Mouse (Mus musculus) neural tube, embryonic 14.5 days (tissue): Measurements from ENCODE around the gene Sowaha. TPM values are rescaled to one million over a fixed set of nuclear protein-coding genes. Genes with fewer than 3 reads are reported as not detected.

Experiments used
- ATAC-seq: fragments of 200-750 bp; cut with Nextera tagmentation; 2 replicates; pipeline ENCODE4 v1.8.0; 2017; ENCODE audit warnings: low read depth, mild to moderate bottlenecking, moderate TSS enrichment, moderate library complexity
- H3K27ac ChIP-seq: fragments of 300-500 bp; sonication (generic); 2 replicates; pipeline ENCODE4 v1.5.1; 2014; ENCODE audit warnings: low read depth, mild to moderate bottlenecking, control low read depth, low read length, moderate library complexity, mixed read lengths
- H3K27me3 ChIP-seq: fragments of 300-500 bp; sonication (generic); 2 replicates; pipeline ENCODE4 v1.6.1; 2014; ENCODE audit warnings: low read length; ENCODE audit not compliant: control insufficient read depth, insufficient read depth
- H3K36me3 ChIP-seq: fragments of 300-500 bp; sonication (generic); 2 replicates; pipeline ENCODE4 v1.6.1; 2014; ENCODE audit warnings: low read length, mixed read lengths; ENCODE audit not compliant: control insufficient read depth, insufficient read depth
- H3K4me1 ChIP-seq: fragments of 300-500 bp; sonication (generic); 2 replicates; pipeline ENCODE4 v1.6.1; 2014; ENCODE audit warnings: low read length; ENCODE audit not compliant: control insufficient read depth, insufficient read depth
- H3K4me2 ChIP-seq: fragments of 300-500 bp; sonication (generic); 2 replicates; pipeline ENCODE4 v1.6.1; 2014; ENCODE audit warnings: mild to moderate bottlenecking, low read depth, low read length, control low read depth
- H3K4me3 ChIP-seq: fragments of 300-500 bp; sonication (generic); 2 replicates; pipeline ENCODE4 v1.5.1; 2014; ENCODE audit warnings: low read depth, low read length, control low read depth, mixed read lengths
- H3K9ac ChIP-seq: fragments of 300-500 bp; sonication (generic); replicated peaks from 2 replicates; pipeline ENCODE4 v1.6.1; 2014; ENCODE audit warnings: low read depth, mild to moderate bottlenecking, control low read depth, low read length, mixed read lengths
- H3K9me3 ChIP-seq: fragments of 300-500 bp; sonication (generic); 2 replicates; pipeline ENCODE4 v1.6.1; 2016; ENCODE audit warnings: low read length; ENCODE audit not compliant: control insufficient read depth
- WGBS: fragments of 180-500 bp; shearing (Covaris S2); extraction: QIAGEN DNeasy Blood & Tissue Kit; methylation state at CpG from one replicate; pipeline ENCODE4 v1.1.7; 2014; 5-methylcytosine and 5-hydroxymethylcytosine counted together
- polyA plus RNA-seq: library from polyadenylated mRNA; unstranded; fragments of >200 nt; fragmentation: Nextera tagmentation; extraction: Ambion mirVana; gene quantifications from 2 replicates; pipeline ENCODE4 v1.2.1, GENCODE M21; 2014

Sowaha gene
- polyA plus RNA-seq, 1 experiment from 2014 or later, result 1.1 TPM

DNA sequence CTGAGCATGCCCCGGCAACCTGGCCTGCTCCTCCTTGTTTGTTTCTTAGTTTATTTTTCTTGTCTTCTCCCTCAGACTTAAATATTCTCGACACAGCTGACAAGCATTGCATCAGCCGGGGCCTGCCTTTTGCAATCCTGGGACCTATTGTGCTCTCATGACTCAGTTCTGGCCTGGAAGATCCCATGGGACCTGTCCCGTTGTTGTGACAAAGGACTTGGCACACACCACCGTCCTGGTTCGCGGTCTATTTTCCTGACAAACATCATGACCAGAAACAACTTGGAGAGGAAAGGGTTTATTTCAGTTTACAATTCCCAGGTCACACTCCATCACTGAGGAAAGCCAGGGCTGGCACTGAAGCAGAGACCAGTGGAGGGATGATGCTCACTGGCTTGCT lies 28.1 kb upstream of the Sowaha start:
- WGBS, result 42% methylated on average over 7 of the region's 7 CpGs
- no peak for ATAC-seq
- H3K9me3 ChIP-seq, result no peaks in the 10 kb centered on the region

DNA sequence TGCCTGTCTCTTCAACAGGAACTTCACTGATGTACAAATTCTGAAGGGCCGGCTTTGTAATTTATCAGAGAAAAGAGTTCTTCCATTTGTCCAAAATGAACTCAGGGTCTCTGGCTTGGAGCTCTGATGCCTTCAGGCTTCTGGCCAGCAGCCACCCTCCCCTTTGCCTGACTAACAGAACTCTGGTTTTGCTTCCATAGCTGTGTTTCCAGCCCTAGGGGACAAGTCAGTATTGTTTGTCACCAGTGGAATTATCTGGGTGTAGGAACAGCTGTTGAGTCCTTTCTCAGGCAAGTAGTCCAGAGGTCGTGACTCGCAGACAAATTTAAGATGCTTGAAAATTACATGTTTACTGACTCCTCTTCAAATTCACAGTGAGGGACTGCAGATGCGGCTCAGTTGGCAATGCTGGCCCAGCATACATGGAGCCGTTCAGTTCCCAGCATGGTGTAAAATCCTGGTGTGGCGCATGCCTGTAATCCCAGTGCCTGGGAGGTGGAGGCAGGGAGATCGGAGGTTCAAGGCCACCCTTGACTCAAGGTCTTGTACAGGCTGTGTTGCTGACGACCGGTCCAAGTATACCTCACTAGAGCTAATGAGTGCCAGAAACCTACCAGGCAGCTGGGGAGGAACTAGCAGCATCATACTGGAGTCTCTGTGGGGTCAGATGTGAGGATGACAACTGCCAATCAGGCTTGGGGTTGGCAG lies 27.2 kb upstream of the Sowaha start:
- ATAC-seq, result no peak
- no peak overlapping the region for H3K27ac ChIP-seq
- WGBS, result 85% methylated on average over 9 of the region's 9 CpGs
- H3K4me2 ChIP-seq, result no peak overlapping the region
- no peak overlapping the region for H3K4me3 ChIP-seq
- no peaks in the 10 kb centered on the region for H3K9me3 ChIP-seq
- H3K4me1 ChIP-seq, result no peaks in the 10 kb centered on the region
- H3K9ac ChIP-seq, result no peak overlapping the region
- H3K27me3 ChIP-seq, result no peaks in the 10 kb centered on the region
- H3K36me3 ChIP-seq, result no peaks in the 10 kb centered on the region

More for the DNA sequence above, 28.1 kb upstream of the Sowaha start:
- H3K4me2 ChIP-seq, result no peak overlapping the region
- H3K27me3 ChIP-seq, result no peaks in the 10 kb centered on the region
- H3K27ac ChIP-seq, result no peak overlapping the region
- no peaks in the 10 kb centered on the region for H3K36me3 ChIP-seq
- H3K9ac ChIP-seq, result no peak overlapping the region
- H3K4me3 ChIP-seq, result no peak overlapping the region
- H3K4me1 ChIP-seq, result no peaks in the 10 kb centered on the region

DNA sequence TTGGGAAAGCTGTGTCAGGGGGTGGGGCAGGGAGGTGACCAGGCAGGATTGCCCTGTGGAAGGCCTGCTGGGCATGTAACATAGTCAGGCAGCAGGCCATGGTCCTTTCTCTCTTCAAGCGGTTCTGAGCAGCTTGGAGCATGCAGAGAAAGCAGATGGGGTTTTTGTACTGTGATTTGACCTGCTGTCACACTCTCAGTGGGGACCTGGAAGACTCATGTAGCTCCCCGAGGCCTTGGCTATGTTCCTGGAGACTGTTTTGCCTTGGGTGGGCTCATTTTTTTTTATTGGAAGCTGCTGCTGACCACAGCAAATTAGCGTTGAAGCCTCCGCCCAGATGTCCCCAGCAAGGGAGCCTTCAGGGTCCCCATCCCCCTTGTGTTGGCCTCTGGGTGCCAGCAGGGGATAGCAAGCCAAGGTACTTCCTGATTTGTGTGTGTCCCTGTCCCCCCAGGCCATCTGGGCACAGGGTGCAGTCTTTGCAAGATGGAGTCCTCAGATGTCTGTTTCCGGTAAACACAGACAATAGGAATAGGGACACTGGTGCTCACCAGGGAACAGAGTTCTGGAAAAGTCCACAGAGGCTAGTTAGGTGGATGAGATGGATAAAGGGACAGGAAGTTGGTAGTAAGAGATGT lies 25.1 kb upstream of the Sowaha start:
- no peak overlapping the region for H3K4me2 ChIP-seq
- H3K4me3 ChIP-seq, result no peak overlapping the region
- H3K27me3 ChIP-seq, result no peaks in the 10 kb centered on the region
- H3K36me3 ChIP-seq, result no peaks in the 10 kb centered on the region
- H3K9me3 ChIP-seq, result no peaks in the 10 kb centered on the region
- 40% methylated on average over 5 of the region's 5 CpGs for WGBS
- ATAC-seq, result no peak
- H3K9ac ChIP-seq, result no peak overlapping the region
- H3K4me1 ChIP-seq, result no peaks in the 10 kb centered on the region
- no peak overlapping the region for H3K27ac ChIP-seq

DNA sequence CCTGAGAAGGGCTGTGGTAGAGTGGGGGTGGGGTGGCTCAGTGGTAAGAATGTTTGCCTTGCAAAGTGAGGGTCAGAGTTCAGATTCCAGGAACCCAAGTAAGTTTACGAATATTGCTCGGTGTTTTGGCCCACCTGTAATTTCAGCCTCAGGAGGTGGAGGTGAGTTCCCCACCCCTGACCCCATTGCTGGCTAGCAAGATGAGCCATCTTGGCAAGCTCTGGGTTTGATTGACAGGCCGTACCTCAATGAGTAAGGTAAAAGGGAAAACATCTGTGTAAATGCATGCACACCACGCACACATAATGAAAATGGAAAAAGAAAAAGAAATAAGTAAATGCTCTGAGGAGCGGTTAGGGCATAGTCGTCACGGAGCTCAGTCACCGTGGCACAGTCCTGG lies 24.3 kb upstream of the Sowaha start:
- Histone ChIP-seq H3K4me2 (no peak overlapping the region), H3K27ac (no peak overlapping the region), H3K4me3 (no peak overlapping the region), H3K9ac (no peak overlapping the region), H3K9me3 (no peaks in the 10 kb centered on the region), H3K4me1 (no peaks in the 10 kb centered on the region), H3K27me3 (no peaks in the 10 kb centered on the region), H3K36me3 (no peaks in the 10 kb centered on the region)
- WGBS, result 94% methylated on average over 8 of the region's 8 CpGs
- ATAC-seq, result no peak

DNA sequence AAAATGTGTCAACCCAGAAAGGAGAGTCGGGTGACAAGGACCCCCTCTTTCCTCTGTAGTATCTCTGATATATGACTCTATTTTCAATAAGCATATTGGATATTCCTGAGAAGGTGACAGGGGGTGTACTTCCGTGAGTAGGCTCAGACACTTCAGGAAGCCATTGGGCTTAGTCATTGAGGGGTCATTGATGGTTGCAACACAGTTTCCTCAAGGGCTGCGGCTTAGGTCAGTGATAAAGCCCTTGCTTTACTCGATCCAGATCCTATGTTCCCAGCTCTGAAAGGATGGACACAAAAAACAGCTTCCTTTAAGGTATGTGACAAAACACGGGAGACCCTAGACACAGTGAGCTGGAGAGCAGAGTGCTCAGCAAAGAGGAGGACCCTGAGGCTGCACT lies 23.7 kb upstream of the Sowaha start:
- ATAC-seq, result no peak
- Histone ChIP-seq H3K4me3 (no peak overlapping the region), H3K4me2 (no peak overlapping the region), H3K27me3 (no peaks in the 10 kb centered on the region), H3K27ac (no peak overlapping the region), H3K4me1 (no peaks in the 10 kb centered on the region), H3K36me3 (no peaks in the 10 kb centered on the region), H3K9me3 (no peaks in the 10 kb centered on the region), H3K9ac (no peak overlapping the region)
- 87% methylated on average over 5 of the region's 5 CpGs for WGBS

DNA sequence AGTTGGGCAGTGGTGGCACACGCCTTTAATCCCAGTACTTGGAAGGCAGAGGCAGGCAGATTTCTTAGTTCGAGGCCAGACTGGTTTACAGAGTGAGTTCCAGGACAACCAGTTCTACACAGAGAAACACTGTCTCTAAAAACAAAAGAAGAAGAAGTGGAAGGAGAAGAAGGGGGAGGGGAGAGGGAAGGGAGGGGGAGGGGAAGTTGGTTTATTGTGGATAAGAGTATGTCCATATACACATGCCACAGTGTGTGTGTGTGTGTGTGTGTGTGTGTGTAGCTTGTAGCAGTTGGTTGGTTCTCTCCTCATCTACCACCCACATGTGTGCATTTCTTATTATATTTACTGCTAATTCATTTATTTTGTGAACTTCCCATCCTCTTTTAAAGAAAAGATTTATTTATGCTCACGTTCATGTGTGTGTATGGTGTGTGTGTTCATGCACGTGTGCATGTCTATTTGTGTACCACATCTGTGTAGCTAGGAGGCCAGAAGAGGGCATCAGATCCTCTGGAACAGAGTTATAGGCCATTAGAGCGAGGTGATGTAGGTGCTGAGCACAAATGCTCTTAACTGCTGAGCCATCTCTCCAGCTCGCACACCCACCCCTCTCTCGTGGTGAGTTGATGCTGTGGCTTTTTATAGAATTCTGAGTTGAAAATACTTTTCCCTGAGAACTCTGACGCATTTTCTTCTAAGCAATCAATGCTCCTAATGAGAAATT lies 22.1 kb upstream of the Sowaha start:
- no peak for ATAC-seq
- Histone ChIP-seq H3K4me3 (no peak overlapping the region), H3K9ac (no peak overlapping the region), H3K27me3 (no peaks in the 10 kb centered on the region), H3K36me3 (no peaks in the 10 kb centered on the region), H3K27ac (no peak overlapping the region), H3K9me3 (no peaks in the 10 kb centered on the region), H3K4me2 (no peak overlapping the region), H3K4me1 (no peaks in the 10 kb centered on the region)
- 89% methylated on average over 8 of the region's 8 CpGs for WGBS

DNA sequence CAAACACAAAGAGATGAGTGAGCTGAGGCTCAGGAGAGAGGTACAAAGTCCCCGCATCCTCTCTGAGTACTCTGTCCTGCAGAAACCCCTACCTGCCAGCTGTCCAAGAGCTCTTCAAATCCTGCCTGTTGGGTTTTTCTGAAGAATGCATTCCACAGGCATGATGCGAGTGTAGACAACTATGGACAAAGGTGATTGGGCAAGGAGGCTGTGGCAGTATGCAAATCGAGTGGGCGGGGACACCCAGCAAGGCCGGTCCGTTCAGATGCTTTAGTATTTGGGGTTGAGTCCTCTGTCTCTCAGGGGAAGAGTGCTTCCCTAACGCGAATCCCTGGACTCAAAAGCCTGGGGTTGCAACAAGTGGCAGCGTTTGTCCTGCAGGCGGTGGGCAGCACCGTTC lies 20.5 kb upstream of the Sowaha start:
- no peak overlapping the region for H3K4me2 ChIP-seq
- no peak overlapping the region for H3K27ac ChIP-seq
- 9% methylated on average over 11 of the region's 11 CpGs for WGBS
- ATAC-seq, result no peak
- no peaks in the 10 kb centered on the region for H3K36me3 ChIP-seq
- H3K9me3 ChIP-seq, result no peaks in the 10 kb centered on the region
- H3K4me3 ChIP-seq, result no peak overlapping the region
- no peaks in the 10 kb centered on the region for H3K27me3 ChIP-seq
- H3K9ac ChIP-seq, result no peak overlapping the region
- peaks cover 3% of the 10 kb centered on the region; the same call in 1 of the 2 replicates for H3K4me1 ChIP-seq

DNA sequence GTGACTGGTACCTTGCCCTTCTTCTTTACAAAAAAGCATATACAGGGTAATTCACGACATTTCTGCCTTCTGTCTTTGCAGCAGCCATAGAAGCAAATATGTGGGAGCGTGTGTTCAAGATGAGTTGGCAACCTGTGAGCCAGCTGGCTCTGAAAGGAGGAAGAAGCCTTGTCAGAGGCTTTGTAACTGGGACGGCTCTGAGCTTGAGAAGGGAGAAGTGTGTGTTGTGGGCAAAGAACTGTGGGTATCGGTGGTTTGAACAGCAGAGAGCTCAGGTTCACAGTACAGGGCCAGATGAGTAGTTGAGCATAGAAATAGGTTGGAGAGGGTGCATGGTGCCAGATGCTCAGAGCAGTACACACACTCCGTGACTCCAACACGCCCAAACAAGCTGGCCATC lies 16.9 kb upstream of the Sowaha start:
- Histone ChIP-seq H3K4me2 (no peak overlapping the region), H3K27ac (no peak overlapping the region), H3K9me3 (no peaks in the 10 kb centered on the region), H3K4me3 (no peak overlapping the region), H3K27me3 (no peaks in the 10 kb centered on the region), H3K9ac (no peak overlapping the region), H3K4me1 (peaks cover 3% of the 10 kb centered on the region; the same call in 1 of the 2 replicates), H3K36me3 (no peaks in the 10 kb centered on the region)
- 77% methylated on average over 6 of the region's 6 CpGs for WGBS
- no peak for ATAC-seq

DNA sequence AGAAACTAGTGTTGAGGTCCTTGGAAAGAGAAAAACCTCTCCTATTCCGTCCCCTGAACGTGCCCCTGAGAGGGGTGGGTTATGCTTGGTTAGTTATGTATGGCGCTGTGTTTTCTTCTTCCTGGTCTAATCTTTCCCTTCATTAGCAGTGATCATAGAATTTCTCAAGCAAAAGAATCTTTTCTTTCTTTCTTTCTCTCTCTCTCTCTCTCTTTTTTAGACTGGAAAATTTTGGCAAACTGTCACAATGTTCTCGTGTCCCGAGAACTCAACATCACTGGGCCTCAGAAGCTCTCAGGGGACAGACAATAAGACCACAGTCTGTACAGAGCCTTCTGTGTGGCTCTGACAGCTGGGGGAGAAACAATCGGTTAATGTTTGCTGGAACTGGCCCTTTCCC lies 15.3 kb upstream of the Sowaha start:
- Histone ChIP-seq H3K9me3 (no peaks in the 10 kb centered on the region), H3K4me2 (no peak overlapping the region), H3K27ac (no peak overlapping the region), H3K9ac (no peak overlapping the region), H3K36me3 (no peaks in the 10 kb centered on the region), H3K27me3 (no peaks in the 10 kb centered on the region), H3K4me1 (peaks cover 3% of the 10 kb centered on the region; the same call in 1 of the 2 replicates), H3K4me3 (no peak overlapping the region)
- ATAC-seq, result no peak
- WGBS, result 21% methylated on average over 6 of the region's 6 CpGs
